Mouse (Mus musculus): Measurements from ENCODE around the gene Gm20820. TPM values are rescaled to one million over a fixed set of nuclear protein-coding genes. Genes with fewer than 3 reads are reported as not detected.
"Not testable (repeated sequence)": the region's sequence is repeated elsewhere in the genome, so short reads cannot be mapped to it uniquely, and the experiment has no call there.

The Gm20820 gene
- polyA plus RNA-seq (2014; fragmentation: Nextera tagmentation; extraction: Ambion mirVana), result not detected in 2 replicates

DNA sequence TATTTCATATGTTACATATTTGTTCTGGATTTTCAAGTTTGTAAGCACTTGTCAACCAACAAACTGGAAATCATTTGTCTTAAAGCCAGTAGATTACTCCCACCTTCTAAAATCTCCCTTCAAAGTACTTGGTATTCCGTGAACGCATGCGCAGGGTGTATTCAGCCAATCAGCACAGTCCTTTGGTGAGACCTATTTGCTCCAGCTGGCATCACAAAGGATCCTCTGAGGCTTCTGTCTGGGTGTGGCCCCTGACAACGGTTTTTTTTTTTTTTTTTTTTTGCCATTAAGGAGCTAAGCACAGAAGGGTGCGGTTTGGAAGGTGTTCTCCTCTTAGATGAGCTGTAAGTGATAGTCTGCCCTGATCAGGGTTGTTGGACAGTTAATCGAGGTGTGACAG is at the start of gene Gm20820:
Gm20820 (plus strand) TSS at position 301 of the 400 bp plus-strand sequence.
- H3K9ac ChIP-seq, result not testable (repeated sequence)
- WGBS, result no CpG with 5 or more reads among the region's 6 CpGs

More for the DNA sequence above, at the start of gene Gm20820:
- not testable (repeated sequence) for ATAC-seq (ENCODE audit: insufficient read depth); H3K4me1 ChIP-seq (ENCODE audit: insufficient read depth); H3K27ac ChIP-seq (ENCODE audit: low read depth); H3K36me3 ChIP-seq (ENCODE audit: insufficient read depth); H3K27me3 ChIP-seq (ENCODE audit: insufficient read depth, low read length); H3K4me2 ChIP-seq; H3K4me3 ChIP-seq (ENCODE audit: low read depth, low read length); DNase-seq; H3K9me3 ChIP-seq (ENCODE audit: low read depth, low read length)

All from lung, embryonic 14.5 days (tissue).